38 mouse cellular contexts compared by ENCODE assay signal in genomic region chr16:88696256-88696655, GRCm38 (mm10). TPM values are rescaled to one million over a fixed set of nuclear protein-coding genes. Genes with fewer than 3 reads are reported as not detected.
"Had no signal": no experiment of that assay in that cellular context is flagged by ENCODE, and none has a peak within 500 bp of the region (broad histone marks: within the 10 kb centered on the region; RNA-seq: fewer than 3 reads in every experiment).

No protein-coding gene starts in this region.

- DNase-seq: left cerebral cortex, postnatal 4 days; liver; liver, embryonic 13.5 days; liver, postnatal 0 days; lung, adult 18-20 months; lung, adult 2 months; lung, embryonic 14.5 days; lung, postnatal 10 days; lung, postnatal 36 days; lung, postnatal 4 days; midbrain, embryonic 14.5 days had no signal

- H3K9ac ChIP-seq: limb, embryonic 12.5 days; limb, embryonic 13.5 days; limb, embryonic 15.5 days; liver, embryonic 12.5 days; liver, embryonic 13.5 days; liver, embryonic 14.5 days; liver, embryonic 15.5 days; liver, postnatal 0 days; lung, embryonic 14.5 days; lung, embryonic 15.5 days; midbrain, embryonic 12.5 days; midbrain, embryonic 13.5 days; midbrain, embryonic 15.5 days; neural tube, embryonic 12.5 days had no signal

- H3K9me3 ChIP-seq: limb, embryonic 10.5 days; limb, embryonic 12.5 days; limb, embryonic 13.5 days; limb, embryonic 15.5 days; liver, embryonic 12.5 days; liver, embryonic 13.5 days; liver, embryonic 15.5 days; lung, embryonic 15.5 days; midbrain, embryonic 10.5 days; midbrain, embryonic 12.5 days; midbrain, embryonic 13.5 days; neural tube, embryonic 12.5 days had no signal

- H3K4me3 ChIP-seq: limb, embryonic 10.5 days; limb, embryonic 12.5 days; limb, embryonic 13.5 days; limb, embryonic 15.5 days; liver, embryonic 12.5 days; liver, embryonic 13.5 days; liver, embryonic 15.5 days; lung, embryonic 15.5 days; megakaryocyte, embryonic 14.5 days; midbrain, embryonic 10.5 days; midbrain, embryonic 12.5 days; midbrain, embryonic 13.5 days; midbrain, embryonic 15.5 days; myocyte; neural tube, embryonic 12.5 days had no signal

- ATAC-seq: liver, embryonic 12.5 days; liver, postnatal 0 days; lung, postnatal 0 days; midbrain, embryonic 13.5 days; midbrain, embryonic 15.5 days; midbrain, embryonic 16.5 days had no signal

- H3K4me2 ChIP-seq: limb, embryonic 12.5 days; limb, embryonic 13.5 days; limb, embryonic 15.5 days; liver, embryonic 11.5 days; liver, embryonic 12.5 days; liver, embryonic 13.5 days; liver, embryonic 15.5 days; lung, embryonic 14.5 days; lung, embryonic 15.5 days; midbrain, embryonic 11.5 days; midbrain, embryonic 12.5 days; midbrain, embryonic 13.5 days; midbrain, embryonic 15.5 days; neural tube, embryonic 12.5 days had no signal

- H3K27ac ChIP-seq: limb, embryonic 10.5 days; limb, embryonic 12.5 days; limb, embryonic 13.5 days; limb, embryonic 15.5 days; liver, embryonic 12.5 days; liver, embryonic 13.5 days; liver, embryonic 14.5 days; liver, embryonic 15.5 days; lung, embryonic 15.5 days; macrophage; midbrain, embryonic 10.5 days; midbrain, embryonic 12.5 days; midbrain, embryonic 13.5 days; midbrain, embryonic 15.5 days; neural tube, embryonic 12.5 days had no signal

- H3K27me3 ChIP-seq: limb, embryonic 12.5 days; limb, embryonic 13.5 days; limb, embryonic 15.5 days; liver, embryonic 12.5 days; liver, embryonic 13.5 days; liver, embryonic 15.5 days; lung, embryonic 15.5 days; megakaryocyte, embryonic 14.5 days; midbrain, embryonic 12.5 days; midbrain, embryonic 13.5 days; midbrain, embryonic 15.5 days; neural tube, embryonic 12.5 days had no signal

- H3K36me3 ChIP-seq: limb, embryonic 10.5 days; limb, embryonic 12.5 days; limb, embryonic 13.5 days; limb, embryonic 15.5 days; liver, embryonic 12.5 days; liver, embryonic 13.5 days; liver, embryonic 15.5 days; lung, embryonic 15.5 days; midbrain, embryonic 10.5 days; midbrain, embryonic 12.5 days; midbrain, embryonic 13.5 days; midbrain, embryonic 15.5 days; neural tube, embryonic 12.5 days had no signal

- H3K4me1 ChIP-seq: limb, embryonic 15.5 days; liver, embryonic 12.5 days; liver, embryonic 13.5 days; liver, embryonic 15.5 days; lung, embryonic 15.5 days; megakaryocyte, embryonic 14.5 days; midbrain, embryonic 10.5 days; midbrain, embryonic 12.5 days; midbrain, embryonic 13.5 days; midbrain, embryonic 15.5 days; neural tube, embryonic 12.5 days had no signal

RNA-seq across cellular contexts. Expression of gene 2310061N02Rik, which starts 11.5 kb away (rescaled TPM):
- polyA plus RNA-seq: limb, embryonic 10.5 days; limb, embryonic 11.5 days; limb, embryonic 12.5 days; limb, embryonic 13.5 days; limb, embryonic 14.5 days; limb, embryonic 15.5 days; liver, adult 2 months; liver, embryonic 11.5 days; liver, embryonic 12.5 days; liver, embryonic 13.5 days; liver, embryonic 14.5 days; liver, embryonic 15.5 days; liver, embryonic 16.5 days; liver, postnatal 0 days; lung, adult 2 months; lung, embryonic 14.5 days; lung, embryonic 15.5 days; lung, embryonic 16.5 days; lung, postnatal 0 days; macrophage; midbrain, embryonic 10.5 days; midbrain, embryonic 11.5 days; midbrain, embryonic 12.5 days; midbrain, embryonic 13.5 days; midbrain, embryonic 14.5 days; midbrain, embryonic 15.5 days; midbrain, embryonic 16.5 days; midbrain, postnatal 0 days; myocyte; neural tube, embryonic 11.5 days; neural tube, embryonic 12.5 days had no signal

RNA-seq across cellular contexts. Expression of gene Krtap27-1, which starts 24.8 kb away (rescaled TPM):
- polyA plus RNA-seq: limb, embryonic 10.5 days; limb, embryonic 11.5 days; limb, embryonic 12.5 days; limb, embryonic 13.5 days; limb, embryonic 14.5 days; limb, embryonic 15.5 days; liver, adult 2 months; liver, embryonic 11.5 days; liver, embryonic 12.5 days; liver, embryonic 13.5 days; liver, embryonic 14.5 days; liver, embryonic 15.5 days; liver, embryonic 16.5 days; liver, postnatal 0 days; lung, adult 2 months; lung, embryonic 14.5 days; lung, embryonic 15.5 days; lung, embryonic 16.5 days; lung, postnatal 0 days; macrophage; midbrain, embryonic 10.5 days; midbrain, embryonic 11.5 days; midbrain, embryonic 12.5 days; midbrain, embryonic 13.5 days; midbrain, embryonic 14.5 days; midbrain, embryonic 15.5 days; midbrain, embryonic 16.5 days; midbrain, postnatal 0 days; myocyte; neural tube, embryonic 11.5 days; neural tube, embryonic 12.5 days had no signal

RNA-seq across cellular contexts. Expression of gene Krtap13-1, which starts 32.4 kb away (rescaled TPM):
- polyA plus RNA-seq: limb, embryonic 10.5 days; limb, embryonic 11.5 days; limb, embryonic 12.5 days; limb, embryonic 13.5 days; limb, embryonic 14.5 days; limb, embryonic 15.5 days; liver, adult 2 months; liver, embryonic 11.5 days; liver, embryonic 12.5 days; liver, embryonic 13.5 days; liver, embryonic 14.5 days; liver, embryonic 15.5 days; liver, embryonic 16.5 days; liver, postnatal 0 days; lung, adult 2 months; lung, embryonic 14.5 days; lung, embryonic 15.5 days; lung, embryonic 16.5 days; lung, postnatal 0 days; macrophage; midbrain, embryonic 10.5 days; midbrain, embryonic 11.5 days; midbrain, embryonic 12.5 days; midbrain, embryonic 13.5 days; midbrain, embryonic 14.5 days; midbrain, embryonic 15.5 days; midbrain, embryonic 16.5 days; midbrain, postnatal 0 days; myocyte; neural tube, embryonic 11.5 days; neural tube, embryonic 12.5 days had no signal

RNA-seq across cellular contexts. Expression of gene Krtap26-1, which starts 48.7 kb away (rescaled TPM):
- polyA plus RNA-seq: limb, embryonic 10.5 days; limb, embryonic 11.5 days; limb, embryonic 12.5 days; limb, embryonic 13.5 days; limb, embryonic 14.5 days; limb, embryonic 15.5 days; liver, adult 2 months; liver, embryonic 11.5 days; liver, embryonic 12.5 days; liver, embryonic 13.5 days; liver, embryonic 14.5 days; liver, embryonic 15.5 days; liver, embryonic 16.5 days; liver, postnatal 0 days; lung, adult 2 months; lung, embryonic 14.5 days; lung, embryonic 15.5 days; lung, embryonic 16.5 days; lung, postnatal 0 days; macrophage; midbrain, embryonic 10.5 days; midbrain, embryonic 11.5 days; midbrain, embryonic 12.5 days; midbrain, embryonic 13.5 days; midbrain, embryonic 14.5 days; midbrain, embryonic 15.5 days; midbrain, embryonic 16.5 days; midbrain, postnatal 0 days; myocyte; neural tube, embryonic 11.5 days; neural tube, embryonic 12.5 days had no signal

RNA-seq across cellular contexts. Expression of gene Krtap13, which starts 55.2 kb away (rescaled TPM):
- polyA plus RNA-seq: limb, embryonic 10.5 days; limb, embryonic 11.5 days; limb, embryonic 12.5 days; limb, embryonic 13.5 days; limb, embryonic 14.5 days; liver, adult 2 months; liver, embryonic 11.5 days; liver, embryonic 12.5 days; liver, embryonic 13.5 days; liver, embryonic 14.5 days; liver, embryonic 15.5 days; liver, embryonic 16.5 days; liver, postnatal 0 days; lung, adult 2 months; lung, embryonic 14.5 days; lung, embryonic 15.5 days; lung, embryonic 16.5 days; lung, postnatal 0 days; macrophage; midbrain, embryonic 10.5 days; midbrain, embryonic 11.5 days; midbrain, embryonic 12.5 days; midbrain, embryonic 13.5 days; midbrain, embryonic 14.5 days; midbrain, embryonic 15.5 days; midbrain, postnatal 0 days; myocyte; neural tube, embryonic 11.5 days; neural tube, embryonic 12.5 days had no signal
